Mouse (Mus musculus) retina, adult 2 months (tissue): ENCODE results near the gene Ablim2.

ENCODE experiments used
- DNase-seq: peaks from one replicate; pipeline ENCODE4 v3.0.0-alpha.2; 2012; ENCODE audit warnings: low read depth, low spot score

Ablim2 gene

GRCm38 (mm10) chr5:35757639-35758001 is at the start of gene Ablim2:
Gene Ablim2 (plus strand): TSS chr5:35757880.
- DNase-seq: peak; percentile 90

GRCm38 (mm10) chr5:35710481-35710880 is 47.2 kb upstream of the Ablim2 start:
- DNase-seq: no peak

- DNase-seq: no peak
These were observed 46.7 kb upstream of the Ablim2 start for GRCm38 (mm10) chr5:35710931-35711330.

- no peak for DNase-seq
These were observed 45.2 kb upstream of the Ablim2 start for GRCm38 (mm10) chr5:35712517-35712916.

- DNase-seq: peak; percentile 61
These were observed 43.9 kb upstream of the Ablim2 start for GRCm38 (mm10) chr5:35713649-35714354.

- DNase-seq: no peak
These were observed 40.2 kb upstream of the Ablim2 start for GRCm38 (mm10) chr5:35717455-35717854.

GRCm38 (mm10) chr5:35717946-35718345 is 39.7 kb upstream of the Ablim2 start:
- no peak for DNase-seq

GRCm38 (mm10) chr5:35718817-35719216 is 38.9 kb upstream of the Ablim2 start:
- no peak for DNase-seq

GRCm38 (mm10) chr5:35719343-35719742 is 38.3 kb upstream of the Ablim2 start:
- DNase-seq: no peak

- no peak for DNase-seq
These were observed 37.8 kb upstream of the Ablim2 start for GRCm38 (mm10) chr5:35719880-35720279.

- DNase-seq: no peak
These were observed 35.7 kb upstream of the Ablim2 start for GRCm38 (mm10) chr5:35721933-35722332.

- DNase-seq: no peak
These were observed 35.0 kb upstream of the Ablim2 start for GRCm38 (mm10) chr5:35722654-35723053.

- no peak for DNase-seq
These were observed 33.8 kb upstream of the Ablim2 start for GRCm38 (mm10) chr5:35723900-35724299.

GRCm38 (mm10) chr5:35725840-35726239 is 31.8 kb upstream of the Ablim2 start:
- no peak for DNase-seq

- DNase-seq: no peak
These were observed 30.2 kb upstream of the Ablim2 start for GRCm38 (mm10) chr5:35727447-35727846.

GRCm38 (mm10) chr5:35728344-35728956 is 29.2 kb upstream of the Ablim2 start:
- DNase-seq: no peak

- no peak for DNase-seq
These were observed 28.7 kb upstream of the Ablim2 start for GRCm38 (mm10) chr5:35728957-35729460.

- DNase-seq: no peak
These were observed 27.8 kb upstream of the Ablim2 start for GRCm38 (mm10) chr5:35729844-35730243.

- no peak for DNase-seq
These were observed 27.1 kb upstream of the Ablim2 start for GRCm38 (mm10) chr5:35730552-35730951.

- DNase-seq: no peak
These were observed 26.7 kb upstream of the Ablim2 start for GRCm38 (mm10) chr5:35731006-35731405.

- no peak for DNase-seq
These were observed 24.2 kb upstream of the Ablim2 start for GRCm38 (mm10) chr5:35733523-35733922.

GRCm38 (mm10) chr5:35737231-35737901 is 20.3 kb upstream of the Ablim2 start:
- no peak for DNase-seq

- no peak for DNase-seq
These were observed 18.7 kb upstream of the Ablim2 start for GRCm38 (mm10) chr5:35739005-35739404.
